Mouse (Mus musculus) liver, embryonic 12.5 days (tissue): Measurements from ENCODE around the gene Slamf7. TPM values are rescaled to one million over a fixed set of nuclear protein-coding genes. Genes with fewer than 3 reads are reported as not detected.

Experiments used
- ATAC-seq: fragments of 200-750 bp; cut with Nextera tagmentation; 2 replicates; pipeline ENCODE4 v1.8.0; 2017; ENCODE audit warnings: moderate number of reproducible peaks, mild to moderate bottlenecking, moderate library complexity
- H3K27ac ChIP-seq: fragments of 300-500 bp; sonication (generic); 2 replicates; pipeline ENCODE4 v1.5.1; 2016; ENCODE audit warnings: mild to moderate bottlenecking
- H3K27me3 ChIP-seq: fragments of 300-500 bp; sonication (generic); replicated peaks from 2 replicates; pipeline ENCODE4 v1.6.1; 2016; ENCODE audit warnings: mild to moderate bottlenecking, moderate library complexity
- H3K36me3 ChIP-seq: fragments of 300-500 bp; sonication (generic); 2 replicates; pipeline ENCODE4 v1.6.1; 2016; ENCODE audit warnings: mild to moderate bottlenecking, moderate library complexity
- H3K4me1 ChIP-seq: fragments of 300-500 bp; sonication (generic); 2 replicates; pipeline ENCODE4 v1.6.1; 2016
- H3K4me2 ChIP-seq: fragments of 300-500 bp; sonication (generic); 2 replicates; pipeline ENCODE4 v1.6.1; 2016; ENCODE audit warnings: mild to moderate bottlenecking, moderate library complexity
- H3K4me3 ChIP-seq: fragments of 300-500 bp; sonication (generic); 2 replicates; pipeline ENCODE4 v1.5.1; 2016; ENCODE audit warnings: mild to moderate bottlenecking, moderate library complexity
- H3K9ac ChIP-seq: fragments of 300-500 bp; sonication (generic); 2 replicates; pipeline ENCODE4 v1.6.1; 2016; ENCODE audit warnings: mild to moderate bottlenecking, moderate library complexity
- H3K9me3 ChIP-seq: fragments of 300-500 bp; sonication (generic); replicated peaks from 2 replicates; pipeline ENCODE4 v1.6.1; 2016; ENCODE audit warnings: mild to moderate bottlenecking, moderate library complexity
- WGBS: fragments of 180-500 bp; shearing (Covaris S2); methylation state at CpG from one replicate; pipeline ENCODE4 v1.1.7; 2016; ENCODE audit not compliant: insufficient replicate concordance; 5-methylcytosine and 5-hydroxymethylcytosine counted together
- polyA plus RNA-seq: library from polyadenylated mRNA; unstranded; fragments of >200 nt; fragmentation: Nextera tagmentation; extraction: Ambion mirVana; gene quantifications from 2 replicates; pipeline ENCODE4 v1.2.1, GENCODE M21; 2016

Slamf7 gene
- polyA plus RNA-seq, 1 experiment from 2014 or later = not detected

DNA sequence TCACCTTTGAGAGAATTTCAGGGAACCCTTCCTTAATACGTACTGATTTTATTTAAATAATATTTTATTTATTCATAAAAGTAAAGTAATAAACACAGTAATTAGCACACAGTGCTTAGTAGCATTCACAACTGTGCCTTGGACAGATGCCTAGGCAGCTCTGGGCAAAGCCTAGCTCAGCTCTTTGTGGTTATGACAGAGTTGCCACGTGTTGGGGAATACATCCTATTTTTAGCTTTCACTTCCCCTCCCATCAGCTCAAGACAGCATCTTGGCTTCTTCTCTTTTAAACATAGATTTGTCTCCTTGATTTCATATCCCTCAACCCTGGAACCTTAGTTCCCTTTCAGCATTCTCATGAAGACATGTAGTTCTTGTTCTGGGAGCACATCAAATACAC is 21.4 kb downstream of the Slamf7 start:
- Histone ChIP-seq H3K27ac (no peak overlapping the region), H3K27me3 (peaks cover 4% of the 10 kb centered on the region; the same call in 1 of the 2 replicates), H3K36me3 (no peaks in the 10 kb centered on the region), H3K4me2 (no peak overlapping the region), H3K9ac (no peak overlapping the region), H3K4me1 (no peaks in the 10 kb centered on the region), H3K4me3 (no peak overlapping the region), H3K9me3 (no peaks in the 10 kb centered on the region)
- 30% methylated on average over 2 of the region's 2 CpGs for WGBS
- ATAC-seq = no peak

DNA sequence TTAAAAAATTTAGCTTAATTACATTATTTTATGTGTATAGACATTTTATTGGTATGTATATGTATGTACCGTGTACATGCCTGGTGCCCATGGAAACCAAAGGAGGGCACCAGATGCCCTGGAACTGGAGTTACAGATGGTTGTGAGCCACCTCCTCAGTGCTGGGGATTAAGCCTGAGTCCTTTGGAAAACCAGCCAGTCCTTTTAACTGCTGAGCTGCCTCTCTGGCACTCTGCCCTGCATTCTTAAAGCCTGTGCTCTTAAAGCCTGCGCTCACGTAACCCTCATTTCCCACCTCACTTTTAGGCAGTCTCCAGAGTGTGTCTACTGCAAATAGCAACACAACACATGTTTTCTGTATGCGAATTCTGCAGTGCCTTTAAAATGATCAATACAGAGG is 21.9 kb downstream of the Slamf7 start:
- no peak overlapping the region for H3K27ac ChIP-seq
- no peaks in the 10 kb centered on the region for H3K36me3 ChIP-seq
- WGBS = 66% methylated on average over 4 of the region's 4 CpGs
- no peak overlapping the region for H3K9ac ChIP-seq
- no peak overlapping the region for H3K4me2 ChIP-seq
- H3K4me1 ChIP-seq = no peaks in the 10 kb centered on the region
- peaks cover 4% of the 10 kb centered on the region; the same call in 1 of the 2 replicates for H3K27me3 ChIP-seq
- H3K9me3 ChIP-seq = no peaks in the 10 kb centered on the region
- no peak overlapping the region for H3K4me3 ChIP-seq
- ATAC-seq = no peak

DNA sequence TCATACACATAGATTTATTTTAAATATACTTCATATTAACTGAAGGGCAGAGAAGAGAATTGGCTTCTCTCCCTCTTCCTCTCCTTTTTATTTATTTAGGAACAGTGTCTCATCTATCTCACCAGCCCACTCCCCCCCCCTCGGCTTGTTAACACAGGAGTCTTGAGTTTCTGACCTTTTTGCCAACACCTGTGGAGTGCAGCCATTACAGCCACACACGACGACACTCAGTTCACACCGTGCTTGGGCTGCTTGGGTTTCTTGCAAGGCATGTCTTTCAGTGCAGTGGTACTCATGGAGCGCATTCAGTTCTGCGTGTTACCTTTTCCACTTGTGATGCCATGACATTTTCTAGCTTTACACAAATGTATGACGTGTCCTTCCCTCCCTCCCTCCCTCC is 22.8 kb downstream of the Slamf7 start:
- Histone ChIP-seq H3K27ac (no peak overlapping the region), H3K9me3 (no peaks in the 10 kb centered on the region), H3K4me1 (no peaks in the 10 kb centered on the region), H3K27me3 (peaks cover 2% of the 10 kb centered on the region; the same call in 1 of the 2 replicates), H3K4me2 (no peak overlapping the region), H3K4me3 (no peak overlapping the region), H3K9ac (no peak overlapping the region), H3K36me3 (no peaks in the 10 kb centered on the region)
- no peak for ATAC-seq
- 70% methylated on average over 7 of the region's 7 CpGs for WGBS

DNA sequence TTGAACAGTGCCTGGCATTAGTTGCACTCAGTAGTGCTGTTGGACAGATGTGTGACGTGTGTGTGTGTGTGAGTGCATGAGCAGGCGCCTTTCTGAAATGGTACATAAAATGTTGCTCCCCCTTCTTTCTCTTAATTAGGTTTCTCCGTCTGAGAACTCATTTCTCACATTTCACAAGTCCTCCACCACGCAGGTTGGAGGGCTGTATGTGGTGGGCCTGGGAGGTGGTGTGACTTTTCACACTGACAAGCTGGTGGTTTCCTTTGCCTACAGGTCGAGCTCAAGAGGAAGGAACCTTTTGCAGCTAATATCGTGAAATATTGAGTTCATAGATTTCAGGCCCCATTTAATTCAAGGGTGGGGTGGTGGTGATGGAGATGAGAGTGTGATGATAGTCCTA is 23.7 kb downstream of the Slamf7 start:
- 41% methylated on average over 6 of the region's 6 CpGs for WGBS
- Histone ChIP-seq H3K36me3 (no peaks in the 10 kb centered on the region), H3K4me3 (no peak overlapping the region), H3K27me3 (no peaks in the 10 kb centered on the region), H3K4me1 (no peaks in the 10 kb centered on the region), H3K9ac (no peak overlapping the region), H3K4me2 (no peak overlapping the region), H3K27ac (no peak overlapping the region), H3K9me3 (no peaks in the 10 kb centered on the region)
- no peak for ATAC-seq

DNA sequence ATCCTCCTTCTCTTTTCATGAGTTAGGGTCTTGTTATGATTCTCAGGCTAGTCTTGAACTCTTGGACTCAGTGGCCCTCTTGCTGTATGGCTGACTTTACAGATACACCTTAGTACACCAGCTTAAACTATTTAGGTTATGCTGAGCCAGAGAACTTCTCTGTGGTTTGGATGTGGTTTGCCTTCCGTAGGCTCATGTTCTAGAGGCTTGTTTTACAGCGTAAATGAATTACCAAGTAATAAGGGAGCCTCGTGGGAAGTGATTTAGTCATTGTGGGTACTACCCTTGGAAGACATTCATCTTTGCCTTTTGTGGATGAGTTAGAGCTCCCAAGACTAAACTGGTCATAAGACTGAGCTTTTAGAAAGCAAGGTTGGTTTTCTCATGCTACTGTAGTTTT is 25.0 kb downstream of the Slamf7 start:
- ATAC-seq = no peak

DNA sequence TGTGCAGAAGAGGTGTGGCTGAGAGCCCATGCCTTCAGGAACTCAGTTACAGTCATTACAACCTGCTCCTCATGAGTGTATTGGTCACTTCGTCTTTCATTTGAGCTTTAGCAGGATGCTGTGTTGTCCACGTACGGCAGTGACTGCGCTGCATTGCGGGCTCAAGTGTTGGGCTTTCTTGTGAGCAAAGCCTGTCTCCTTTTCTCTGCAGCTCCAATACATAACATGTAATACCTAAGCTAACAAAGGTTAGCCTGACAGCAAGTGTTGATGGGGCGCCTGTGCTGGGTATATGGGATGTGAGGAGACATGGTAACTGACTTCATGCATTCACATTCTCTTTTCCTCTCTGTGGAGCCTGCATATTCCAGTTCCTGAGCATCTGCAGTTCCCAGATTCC is 32.7 kb downstream of the Slamf7 start:
- Histone ChIP-seq H3K36me3 (no peaks in the 10 kb centered on the region), H3K9ac (no peak overlapping the region), H3K4me3 (no peak overlapping the region), H3K9me3 (no peaks in the 10 kb centered on the region), H3K4me1 (no peaks in the 10 kb centered on the region), H3K27me3 (no peaks in the 10 kb centered on the region), H3K27ac (no peak overlapping the region), H3K4me2 (no peak overlapping the region)
- whole genome bisulfite sequencing = 75% methylated on average over 6 of the region's 6 CpGs
- ATAC-seq = no peak

More for the DNA sequence above, 25.0 kb downstream of the Slamf7 start:
- no peak overlapping the region for H3K4me2 ChIP-seq
- H3K9me3 ChIP-seq = no peaks in the 10 kb centered on the region
- no peak overlapping the region for H3K27ac ChIP-seq
- no peaks in the 10 kb centered on the region for H3K36me3 ChIP-seq
- no peak overlapping the region for H3K9ac ChIP-seq
- H3K27me3 ChIP-seq = no peaks in the 10 kb centered on the region
- H3K4me3 ChIP-seq = no peak overlapping the region
- no peaks in the 10 kb centered on the region for H3K4me1 ChIP-seq
- 52% methylated on average over 3 of the region's 3 CpGs for WGBS

DNA sequence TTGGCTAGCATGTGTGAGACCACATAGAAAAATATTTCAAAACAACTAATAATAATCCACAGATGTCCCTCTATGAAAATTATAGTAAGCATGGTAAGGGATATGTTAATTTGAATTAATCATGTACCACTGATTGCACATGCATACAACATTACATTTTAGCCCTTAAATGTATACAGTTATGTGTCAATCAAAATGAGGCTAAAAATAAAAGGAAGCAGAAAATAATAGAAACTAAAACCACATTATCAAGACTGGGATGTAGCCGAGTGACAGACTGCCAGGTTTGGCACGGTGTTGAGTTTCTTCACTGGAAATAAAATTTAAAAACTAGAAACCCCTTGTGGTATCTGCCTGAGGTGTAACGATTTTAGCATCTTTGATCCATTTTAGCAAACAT is 33.2 kb downstream of the Slamf7 start:
- no peak overlapping the region for H3K27ac ChIP-seq
- H3K27me3 ChIP-seq = no peaks in the 10 kb centered on the region
- no peak for ATAC-seq
- no peak overlapping the region for H3K4me2 ChIP-seq
- H3K4me3 ChIP-seq = no peak overlapping the region
- 55% methylated on average over 3 of the region's 3 CpGs for WGBS
- H3K36me3 ChIP-seq = no peaks in the 10 kb centered on the region
- H3K9ac ChIP-seq = no peak overlapping the region
- no peaks in the 10 kb centered on the region for H3K4me1 ChIP-seq
- no peaks in the 10 kb centered on the region for H3K9me3 ChIP-seq

DNA sequence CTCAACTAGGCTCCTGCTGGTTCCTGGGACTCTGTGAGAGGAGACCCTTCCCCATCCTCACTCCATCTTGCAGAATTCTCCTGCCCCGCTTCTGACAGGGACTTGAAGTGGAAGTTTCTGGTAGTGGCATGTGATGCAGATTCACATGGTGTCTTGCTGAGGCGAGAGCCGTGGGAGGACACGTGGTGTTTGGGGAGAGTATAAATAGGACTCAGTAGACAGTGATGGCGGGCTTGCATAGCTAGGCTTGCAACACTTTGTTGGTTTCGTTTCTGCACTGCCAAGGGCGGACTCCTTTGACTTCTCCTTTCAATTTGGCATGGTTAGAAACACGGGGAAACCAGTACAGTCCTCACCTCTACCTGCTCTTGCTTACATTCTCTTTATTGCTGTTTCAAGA is 33.8 kb downstream of the Slamf7 start:
- Histone ChIP-seq H3K9ac (no peak overlapping the region), H3K36me3 (no peaks in the 10 kb centered on the region), H3K4me3 (no peak overlapping the region), H3K27me3 (no peaks in the 10 kb centered on the region), H3K27ac (no peak overlapping the region), H3K4me2 (no peak overlapping the region), H3K9me3 (no peaks in the 10 kb centered on the region), H3K4me1 (no peaks in the 10 kb centered on the region)
- no peak for ATAC-seq
- WGBS = 47% methylated on average over 8 of the region's 8 CpGs

DNA sequence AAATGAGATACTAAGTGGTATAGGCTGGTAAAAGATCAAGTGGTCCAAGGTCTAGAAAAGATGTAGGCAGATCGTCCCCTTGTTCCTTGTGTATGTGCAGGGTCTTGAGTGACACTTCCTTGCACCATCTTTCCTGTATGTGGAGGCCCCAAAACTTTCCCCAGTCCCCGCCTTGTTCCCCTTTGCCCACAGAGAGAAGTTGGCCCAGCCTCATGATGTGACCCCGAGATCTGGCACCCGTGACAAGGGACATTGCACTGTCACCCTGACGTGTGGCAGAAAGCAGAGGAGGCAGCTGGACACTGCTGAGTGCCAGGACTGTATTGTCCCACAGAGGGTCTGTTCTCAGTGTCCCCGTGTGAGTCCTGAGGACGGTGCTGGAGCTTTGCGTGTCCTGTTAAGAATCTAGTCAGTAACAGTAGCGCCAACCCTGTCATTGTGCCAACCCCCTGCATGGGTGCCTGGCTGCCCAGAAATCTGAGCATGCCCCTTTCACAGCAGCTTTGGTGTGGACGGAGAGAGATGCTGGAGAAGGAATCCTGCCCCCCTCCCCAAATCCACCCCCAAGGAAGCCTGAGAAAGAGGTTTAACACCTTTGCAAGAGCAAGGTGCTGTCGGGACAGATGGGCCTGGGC is 35.8 kb downstream of the Slamf7 start:
- no peaks in the 10 kb centered on the region for H3K36me3 ChIP-seq
- no peaks in the 10 kb centered on the region; the same call in 1 of the 2 replicates for H3K27me3 ChIP-seq
- H3K9me3 ChIP-seq = no peaks in the 10 kb centered on the region
- H3K4me2 ChIP-seq = no peak overlapping the region
- H3K27ac ChIP-seq = no peak overlapping the region
- no peak overlapping the region for H3K4me3 ChIP-seq
- no peaks in the 10 kb centered on the region for H3K4me1 ChIP-seq
- ATAC-seq = no peak
- WGBS = 58% methylated on average over 11 of the region's 11 CpGs
- no peak overlapping the region for H3K9ac ChIP-seq

DNA sequence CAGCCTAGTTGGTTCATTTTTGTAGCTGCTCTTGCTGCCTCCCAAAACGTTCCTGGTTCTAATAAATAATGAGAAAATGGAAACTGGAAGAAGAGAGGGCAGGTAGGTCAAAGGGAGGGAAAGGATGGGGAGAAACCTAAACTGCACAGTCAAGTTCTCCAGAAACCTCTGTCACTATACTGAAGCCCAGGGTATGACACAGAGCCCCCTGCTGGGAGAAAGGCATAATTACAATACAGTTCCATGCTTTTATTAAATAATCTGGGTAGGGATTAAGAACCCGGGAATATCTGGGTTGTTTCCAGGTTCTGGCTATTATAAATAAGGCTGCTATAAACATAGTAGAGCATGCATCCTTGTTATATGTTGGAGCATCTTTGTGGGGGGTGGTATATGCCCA is 38.9 kb downstream of the Slamf7 start:
- no peaks in the 10 kb centered on the region for H3K36me3 ChIP-seq
- 18% methylated on average over 2 of the region's 2 CpGs for WGBS
- no peaks in the 10 kb centered on the region; the same call in 1 of the 2 replicates for H3K27me3 ChIP-seq
- no peaks in the 10 kb centered on the region for H3K9me3 ChIP-seq
- no peak for ATAC-seq
- no peaks in the 10 kb centered on the region for H3K4me1 ChIP-seq
- no peak overlapping the region for H3K9ac ChIP-seq
- H3K27ac ChIP-seq = no peak overlapping the region
- H3K4me3 ChIP-seq = no peak overlapping the region
- H3K4me2 ChIP-seq = no peak overlapping the region

DNA sequence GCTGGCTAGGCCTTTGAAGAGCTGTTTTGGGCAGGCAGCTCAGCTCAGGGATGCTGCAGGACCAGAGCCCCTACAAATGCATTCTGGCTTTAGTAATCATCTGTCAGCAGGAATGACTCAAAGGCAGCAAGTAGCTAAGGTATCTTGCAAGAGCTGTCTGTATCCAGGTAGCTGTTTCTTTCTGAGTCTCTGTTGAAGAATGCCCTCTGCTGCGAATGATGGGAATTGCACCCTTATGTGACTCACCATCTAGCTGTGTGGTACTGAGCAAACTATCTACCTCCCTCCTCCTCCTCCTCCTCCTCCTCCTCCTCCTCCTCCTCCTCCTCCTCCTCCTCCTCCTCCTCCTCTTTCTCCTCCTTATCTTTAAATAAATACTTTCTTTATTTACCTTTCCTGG is 42.1 kb downstream of the Slamf7 start:
- no peaks in the 10 kb centered on the region for H3K4me1 ChIP-seq
- H3K27me3 ChIP-seq = no peaks in the 10 kb centered on the region; the same call in 1 of the 2 replicates
- H3K36me3 ChIP-seq = no peaks in the 10 kb centered on the region
- 15% methylated on average over 1 of the region's 1 CpGs for WGBS
- no peak overlapping the region for H3K9ac ChIP-seq
- H3K27ac ChIP-seq = no peak overlapping the region
- no peak for ATAC-seq
- H3K4me3 ChIP-seq = no peak overlapping the region
- H3K4me2 ChIP-seq = no peak overlapping the region
- no peaks in the 10 kb centered on the region for H3K9me3 ChIP-seq

DNA sequence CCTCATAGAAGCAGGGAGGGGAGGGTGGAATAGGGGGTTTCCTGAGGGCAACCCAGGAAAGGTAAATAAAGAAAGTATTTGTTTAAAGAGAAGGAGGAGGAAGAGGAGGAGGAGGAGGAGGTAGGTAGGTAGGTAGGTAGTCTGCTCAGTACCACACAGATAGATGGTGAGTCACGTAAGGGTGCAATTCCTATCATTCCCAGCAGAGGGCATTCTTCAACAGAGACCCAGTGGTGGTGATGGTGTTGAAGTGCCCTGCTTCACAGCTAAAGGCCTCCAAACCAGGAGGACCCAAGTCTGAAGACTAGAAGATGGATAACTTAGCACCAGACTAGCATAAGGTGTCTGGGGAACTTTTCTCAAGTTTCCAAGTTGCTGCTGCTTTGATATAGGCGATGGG is 42.8 kb downstream of the Slamf7 start:
- Histone ChIP-seq H3K27me3 (no peaks in the 10 kb centered on the region; the same call in 1 of the 2 replicates), H3K9ac (no peak overlapping the region), H3K36me3 (no peaks in the 10 kb centered on the region), H3K4me1 (no peaks in the 10 kb centered on the region), H3K27ac (no peak overlapping the region), H3K4me3 (no peak overlapping the region), H3K9me3 (no peaks in the 10 kb centered on the region), H3K4me2 (no peak overlapping the region)
- no peak for ATAC-seq
- WGBS = 71% methylated on average over 2 of the region's 2 CpGs

DNA sequence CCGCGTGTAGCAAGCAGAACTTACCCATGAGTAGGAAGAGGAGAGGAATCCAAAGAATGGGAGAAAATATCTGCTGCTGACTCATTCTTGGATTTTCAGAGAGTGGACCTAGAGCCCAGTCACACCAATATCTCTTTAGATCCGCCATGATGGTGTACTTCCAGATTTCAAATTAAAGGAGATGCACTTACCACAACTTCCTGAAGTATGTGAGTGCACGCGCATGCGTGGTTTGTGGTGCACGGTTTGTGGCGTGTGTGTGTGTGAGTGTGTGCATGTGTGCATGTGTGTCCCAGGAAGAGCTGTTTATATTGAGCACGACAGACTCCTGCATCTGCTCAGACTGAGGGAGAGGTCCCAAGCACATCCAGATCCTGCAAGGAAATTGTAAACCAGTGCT is 45.7 kb downstream of the Slamf7 start, which contains the start of gene Ly9:
Ly9 (minus strand) TSS at position 235 of the 400 bp plus-strand sequence.
- Histone ChIP-seq H3K9me3 (no peaks in the 10 kb centered on the region), H3K4me1 (no peaks in the 10 kb centered on the region), H3K36me3 (no peaks in the 10 kb centered on the region), H3K4me3 (no peak within 1 kb of the TSS), H3K4me2 (no peak within 1 kb of the TSS), H3K9ac (no peak within 1 kb of the TSS), H3K27me3 (no peaks in the 10 kb centered on the region; the same call in 1 of the 2 replicates), H3K27ac (no peak within 1 kb of the TSS)
- ATAC-seq = no peak
- WGBS = 28% methylated on average over 9 of the region's 9 CpGs
